Mouse (Mus musculus) MEL (cell line): ENCODE data around the gene Rab42.

Experiments
- BHLHE40 ChIP-seq: IDR thresholded peaks from 2 replicates; pipeline ENCODE4 v1.6.1; 2012; ENCODE audit warnings: low read depth, mild to moderate bottlenecking, inconsistent platforms, low read length, improper control_type of control experiment, borderline replicate concordance
- CHD2 ChIP-seq: IDR thresholded peaks from 2 replicates; pipeline ENCODE4 v1.6.1; 2011; ENCODE audit warnings: low read length, improper control_type of control experiment
- CTCF ChIP-seq, 3 experiments: IDR thresholded peaks in 2 of 3; conservative IDR thresholded peaks in 1 of 3; 2 replicates each; pipeline ENCODE4 v1.5.1; 2011 to 2012; ENCODE audit warnings: low read length in 3 of 3, low read depth in 2 of 3, mild to moderate bottlenecking in 2 of 3, improper control_type of control experiment in 1 of 3, inconsistent platforms in 1 of 3, mixed read lengths in 1 of 3, moderate library complexity in 1 of 3; ENCODE audit not compliant: control insufficient read depth in 1 of 3, insufficient read depth in 1 of 3, poor library complexity in 1 of 3, severe bottlenecking in 1 of 3
- E2F4 ChIP-seq: IDR thresholded peaks from 2 replicates; pipeline ENCODE4 v1.6.1; 2011; ENCODE audit warnings: low read depth, low read length, improper control_type of control experiment, borderline replicate concordance
- ETS1 ChIP-seq: IDR thresholded peaks from 2 replicates; pipeline ENCODE4 v1.6.1; 2012; ENCODE audit warnings: low read depth, mild to moderate bottlenecking, inconsistent platforms, low read length, improper control_type of control experiment, moderate library complexity
- GATA1 ChIP-seq: IDR thresholded peaks from 2 replicates; pipeline ENCODE4 v1.6.1; 2011; ENCODE audit warnings: low read depth, low read length, improper control_type of control experiment
- MXI1 ChIP-seq: IDR thresholded peaks from 2 replicates; pipeline ENCODE4 v1.6.1; 2011; ENCODE audit warnings: mild to moderate bottlenecking, low read depth, low read length, improper control_type of control experiment
- MYB ChIP-seq: IDR thresholded peaks from 2 replicates; pipeline ENCODE4 v1.6.1; 2011; ENCODE audit warnings: mild to moderate bottlenecking, low read depth, low read length, improper control_type of control experiment
- NELFE ChIP-seq: IDR thresholded peaks from 2 replicates; pipeline ENCODE4 v1.6.1; 2011; ENCODE audit warnings: low read depth, low read length, improper control_type of control experiment
- POLR2A ChIP-seq, 2 experiments: IDR thresholded peaks; 2 replicates each; pipeline ENCODE4 v1.6.1; 2011 to 2012; ENCODE audit warnings: low read length in 2 of 2, mild to moderate bottlenecking in 2 of 2, control low read depth in 1 of 2, improper control_type of control experiment in 1 of 2, low read depth in 1 of 2, moderate library complexity in 1 of 2; ENCODE audit not compliant: control insufficient read depth in 1 of 2, insufficient read depth in 1 of 2, poor library complexity in 1 of 2
- USF1 ChIP-seq: IDR thresholded peaks from 2 replicates; pipeline ENCODE4 v1.6.1; 2014; ENCODE audit warnings: low read depth, mild to moderate bottlenecking, inconsistent platforms, low read length, improper control_type of control experiment, moderate library complexity
- ZC3H11A ChIP-seq: IDR thresholded peaks from 2 replicates; pipeline ENCODE4 v1.6.1; 2012; ENCODE audit warnings: low read depth, mild to moderate bottlenecking, inconsistent platforms, low read length, improper control_type of control experiment

- TF ChIP-seq POLR2A (IDR thresholded peaks at IDR 0.05; ENCODE audit: control insufficient read depth in 1 of 2, insufficient read depth in 1 of 2, low read depth in 1 of 2, low read length in 2 of 2, poor library complexity in 1 of 2) (peak; percentile 98 to 99), CTCF (IDR thresholded peaks at IDR 0.05 in 2 of 3, conservative IDR thresholded peaks at IDR 0.05 in 1 of 3; ENCODE audit: control insufficient read depth in 1 of 3, insufficient read depth in 1 of 3, low read depth in 2 of 3, low read length in 3 of 3, poor library complexity in 1 of 3, severe bottlenecking in 1 of 3) (no peak), ZC3H11A (no peak), MXI1 (peak; percentile 77), BHLHE40 (no peak), USF1 (peak; percentile 73), E2F4 (no peak), ETS1 (no peak; the same call in 1 of the 2 replicates), GATA1 (0 out of 2 replicates have a peak, but pooled peaks have one; percentile 11), MYB (no peak), CHD2 (no peak), NELFE (peak; percentile 100)
These were observed 5.4 kb upstream of the Rab42 start for GRCm38 (mm10) chr4:132308437-132309139.
